Mouse (Mus musculus) lung, postnatal 4 days (tissue): ENCODE results near the gene Lrrc45.

Source experiments
- DNase-seq, 2 experiments: peaks; one replicate each; pipeline ENCODE4 v3.0.0; 2021

Lrrc45 gene

GRCm38 (mm10) chr11:120704486-120705325 lies 9.0 kb upstream of the Lrrc45 start:
- peak; percentile 60 to 84 for DNase-seq

GRCm38 (mm10) chr11:120706120-120706519 lies 7.6 kb upstream of the Lrrc45 start:
- no peak for DNase-seq

- DNase-seq: no peak
These were observed 6.5 kb upstream of the Lrrc45 start for GRCm38 (mm10) chr11:120707225-120707624.

GRCm38 (mm10) chr11:120707969-120708368 lies 5.8 kb upstream of the Lrrc45 start:
- no peak for DNase-seq

DNA sequence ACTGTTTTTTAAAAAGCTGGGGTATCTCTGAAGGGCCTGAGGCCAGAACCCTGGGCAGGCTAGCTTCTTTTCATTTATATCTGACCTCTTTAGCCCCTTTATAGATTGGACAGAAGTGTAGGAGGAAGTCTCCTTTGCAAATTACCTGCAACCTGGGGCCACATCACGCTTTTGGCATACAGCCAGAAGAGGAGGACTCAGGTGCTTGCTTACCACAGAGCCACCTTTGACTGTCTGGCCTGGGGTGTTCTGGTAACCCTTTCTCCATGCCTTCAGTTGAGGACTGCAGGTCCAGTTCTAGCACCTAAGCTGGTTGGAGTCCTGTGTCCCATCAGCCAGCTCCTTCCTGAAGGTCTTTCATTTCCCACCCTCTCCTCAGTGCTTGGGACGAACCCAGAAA lies 4.2 kb upstream of the Lrrc45 start:
- no peak for DNase-seq

- no peak for DNase-seq
These were observed 3.1 kb upstream of the Lrrc45 start for GRCm38 (mm10) chr11:120710672-120711071.

- no peak for DNase-seq
These were observed 1.6 kb upstream of the Lrrc45 start for GRCm38 (mm10) chr11:120711980-120712604.

DNA sequence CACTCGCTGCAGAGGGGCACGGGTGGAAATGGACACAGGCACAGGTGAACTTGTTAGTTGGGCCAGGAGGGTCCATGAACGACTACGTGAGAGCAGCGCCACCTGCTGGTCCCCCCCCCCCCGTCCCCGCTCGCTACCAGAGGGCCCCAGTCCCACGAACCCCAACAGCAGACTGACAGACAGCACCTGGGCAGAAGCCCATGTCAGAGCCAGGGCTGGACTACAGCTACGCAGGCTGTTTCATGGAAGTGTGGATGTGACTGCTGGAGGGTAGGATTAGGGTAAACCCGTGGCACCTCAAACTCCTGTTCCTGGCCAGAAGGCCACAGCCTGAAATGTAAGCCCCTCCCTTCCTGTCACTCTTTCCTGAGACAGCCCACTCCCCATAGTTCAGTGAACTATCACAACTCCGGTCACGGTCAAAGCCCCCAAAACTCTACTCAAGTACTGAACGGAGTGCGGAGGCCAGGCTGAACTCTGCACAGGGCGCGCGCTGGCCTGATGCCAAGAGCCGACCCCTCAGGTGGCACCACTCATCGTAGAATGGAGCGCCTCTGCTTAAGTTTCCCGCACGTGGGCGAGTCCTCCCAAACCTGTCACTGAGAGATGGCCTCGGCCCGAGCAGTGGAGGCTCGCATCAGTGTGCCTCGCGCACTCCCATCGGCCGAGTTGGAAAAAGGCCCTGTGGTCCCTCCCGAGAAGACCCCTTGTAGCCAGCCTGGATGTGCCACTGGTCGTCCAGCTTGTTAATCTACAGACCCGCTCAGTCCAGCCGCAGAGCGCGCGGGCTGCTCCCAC lies 755 bp upstream of the Lrrc45 start:
- peak; percentile 61 to 64 for DNase-seq

DNA sequence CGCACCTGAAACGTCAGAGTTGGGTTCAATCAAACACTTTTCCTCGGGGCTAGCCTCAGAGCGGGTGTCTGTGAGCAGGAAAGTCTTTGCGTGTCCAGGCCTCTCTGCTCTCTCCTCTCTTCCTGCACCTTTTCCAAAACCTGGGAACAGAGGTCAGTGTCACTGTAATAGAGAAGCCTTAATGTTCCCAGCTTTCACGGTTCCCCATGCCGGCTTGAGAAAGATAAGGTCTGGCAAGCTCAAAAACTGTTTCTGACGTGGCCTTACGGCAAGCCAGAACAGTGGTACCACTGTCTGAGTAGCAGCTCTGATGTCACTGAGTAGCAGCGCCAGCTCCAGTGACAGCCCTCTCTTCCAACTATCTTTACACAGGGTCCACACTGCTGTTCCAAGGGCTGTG lies 821 bp downstream of the Lrrc45 start:
- DNase-seq: no peak

- DNase-seq: no peak
These were observed 1.4 kb downstream of the Lrrc45 start for GRCm38 (mm10) chr11:120715131-120715530.

DNA sequence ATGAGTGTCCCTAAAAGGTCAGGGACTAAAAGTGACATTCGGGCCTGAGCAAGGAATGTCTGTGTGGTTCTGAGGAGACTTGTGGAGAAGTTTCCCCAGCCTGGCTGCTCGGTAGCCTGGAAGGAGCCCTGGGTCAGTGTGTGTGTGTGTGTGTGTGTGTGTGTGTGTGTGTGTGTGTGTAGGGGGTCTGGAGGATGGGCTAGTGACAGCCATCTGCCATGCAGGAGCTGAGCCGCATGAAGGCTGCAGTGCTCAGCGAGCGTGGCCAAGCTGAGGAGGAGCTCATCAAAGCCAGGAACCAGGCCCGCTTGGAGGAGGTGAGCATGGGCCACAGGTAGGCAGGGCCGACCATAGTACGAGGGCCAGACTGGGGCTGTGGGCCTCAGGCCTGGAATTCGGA lies 5.5 kb downstream of the Lrrc45 start:
- peak in 1 of 2 experiments; percentile 24 for DNase-seq

GRCm38 (mm10) chr11:120719841-120720376 lies 6.2 kb downstream of the Lrrc45 start:
- peak in 1 of 2 experiments; percentile 28 for DNase-seq

DNA sequence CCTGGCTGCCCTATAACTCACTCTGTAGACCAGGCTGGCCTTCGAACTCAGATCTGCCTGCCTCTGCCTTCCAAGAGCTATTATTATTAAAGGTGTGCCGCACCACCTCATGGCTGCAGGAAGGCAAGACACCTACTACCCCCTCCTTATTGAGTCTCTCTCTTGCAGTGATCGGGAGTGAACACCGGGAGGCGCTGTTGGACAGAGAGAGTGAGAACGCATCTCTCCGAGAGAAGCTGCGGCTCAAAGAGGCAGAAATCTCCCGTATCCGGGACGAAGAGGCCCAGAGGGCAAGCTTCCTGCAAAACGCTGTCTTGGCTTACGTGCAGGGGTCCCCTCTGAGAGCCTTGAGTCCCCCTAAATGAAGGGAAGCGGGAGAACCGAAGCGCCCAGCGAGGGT lies 6.7 kb downstream of the Lrrc45 start:
- DNase-seq: peak; percentile 88 to 93

DNA sequence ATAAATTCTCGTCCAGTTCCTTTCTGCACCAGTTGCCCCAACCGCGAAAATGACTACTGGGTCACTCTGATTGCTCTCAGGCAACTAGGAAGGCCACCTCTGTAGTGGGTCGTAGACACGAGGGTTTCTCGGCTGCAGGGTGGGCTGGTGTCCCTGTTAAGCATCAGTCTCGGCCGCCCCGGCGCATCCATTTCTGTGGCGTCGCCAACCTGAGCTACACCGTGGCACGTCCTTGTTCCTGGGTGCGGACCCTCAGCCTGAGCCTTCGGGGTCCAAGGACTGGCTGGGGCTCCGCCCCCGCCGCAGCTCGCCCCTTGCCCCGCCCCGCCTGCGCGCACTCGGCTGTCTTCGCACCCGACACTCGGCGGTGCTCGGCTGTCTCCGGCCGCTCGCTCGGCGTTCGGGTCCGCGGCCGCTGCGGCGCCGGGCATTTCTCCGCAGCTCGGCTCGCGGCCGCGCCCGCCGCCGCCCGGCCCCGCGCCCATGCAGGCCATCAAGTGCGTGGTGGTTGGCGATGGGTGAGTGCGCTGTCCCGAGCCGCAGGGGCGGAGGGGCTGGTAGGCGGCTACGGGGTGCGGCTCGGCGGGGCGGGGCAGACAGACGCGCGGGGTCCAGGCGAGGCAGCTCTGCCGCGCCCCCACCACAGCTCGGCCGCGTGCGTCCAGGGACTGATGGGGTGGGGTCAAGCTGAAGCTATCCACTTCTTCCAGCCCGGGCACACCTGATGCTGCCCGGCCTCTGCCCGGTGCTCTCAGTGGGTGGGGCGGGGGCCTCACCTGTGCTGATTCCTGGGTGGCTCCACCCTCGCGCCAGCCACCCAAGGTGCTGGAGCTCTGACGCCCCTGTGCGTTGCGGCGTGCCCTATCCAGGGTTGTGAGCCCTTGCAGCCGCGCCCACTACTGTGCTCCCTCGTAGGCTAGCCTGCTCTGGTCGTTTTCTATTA lies 7.7 kb downstream of the Lrrc45 start, which contains the start of gene Rac3:
Gene Rac3 (plus strand): TSS at position 347 of the 943 bp plus-strand sequence.
- peak; percentile 77 to 87 for DNase-seq

- DNase-seq: no peak
These were observed 8.4 kb downstream of the Lrrc45 start for GRCm38 (mm10) chr11:120722067-120722630.

DNA sequence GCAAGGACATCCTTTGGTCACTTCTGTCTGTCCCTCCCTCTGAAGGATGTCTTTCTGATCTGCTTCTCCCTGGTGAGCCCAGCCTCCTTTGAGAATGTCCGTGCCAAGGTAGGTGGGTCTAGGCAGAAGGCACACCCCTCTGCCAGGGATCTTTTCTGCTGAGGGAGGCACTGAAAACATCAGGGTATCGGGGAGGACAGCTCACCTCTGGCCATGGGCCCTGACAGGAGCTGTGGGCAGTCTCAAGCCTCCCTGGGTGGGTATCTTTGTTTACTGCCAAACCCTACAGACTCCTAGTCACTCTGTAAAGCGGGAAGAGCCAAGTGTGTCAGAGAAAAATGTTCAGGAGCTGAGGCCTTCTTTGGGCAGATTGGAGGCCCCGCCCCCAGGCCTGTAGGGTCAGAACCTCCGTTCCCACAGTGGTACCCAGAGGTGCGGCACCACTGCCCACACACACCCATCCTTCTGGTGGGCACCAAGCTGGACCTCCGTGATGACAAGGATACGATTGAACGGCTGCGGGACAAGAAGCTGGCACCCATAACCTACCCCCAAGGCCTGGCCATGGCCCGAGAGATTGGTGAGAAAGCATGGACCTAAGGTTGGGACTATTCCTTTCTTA lies 9.1 kb downstream of the Lrrc45 start:
- no peak for DNase-seq

GRCm38 (mm10) chr11:120723509-120723908 lies 9.8 kb downstream of the Lrrc45 start:
- peak in 1 of 2 experiments; percentile 30 for DNase-seq

GRCm38 (mm10) chr11:120726243-120727168 lies 12.8 kb downstream of the Lrrc45 start:
- no peak for DNase-seq

DNA sequence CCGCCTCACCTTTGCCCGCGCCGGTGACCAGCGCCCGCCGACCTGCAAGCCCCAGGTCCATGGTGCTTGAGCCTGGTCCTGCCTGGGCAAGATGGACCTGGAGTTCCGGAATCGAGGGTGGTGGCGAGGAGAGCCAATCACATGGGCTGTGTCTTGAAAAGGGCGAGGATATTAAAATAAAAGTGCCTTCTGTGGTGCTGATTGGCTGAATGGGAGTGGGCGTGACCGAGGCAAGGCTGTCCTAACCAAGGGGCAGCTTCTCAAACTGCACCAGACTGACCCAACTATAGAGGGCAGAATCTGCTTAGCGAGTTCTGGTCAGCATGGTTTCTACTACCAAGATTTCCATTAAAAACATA lies 13.4 kb downstream of the Lrrc45 start, which contains the start of gene Dcxr:
Gene Dcxr (minus strand): TSS at position 113 of the 359 bp plus-strand sequence.
- peak; percentile 92 to 93 for DNase-seq

GRCm38 (mm10) chr11:120727564-120727963 lies 13.8 kb downstream of the Lrrc45 start:
- DNase-seq: peak in 1 of 2 experiments; percentile 8
